Mouse (Mus musculus) layer of hippocampus, adult 18-20 months (tissue): ENCODE results near the gene Dpp6. TPM values are rescaled to one million over a fixed set of nuclear protein-coding genes. Genes with fewer than 3 reads are reported as not detected.

Experiments
- DNase-seq, 2 experiments: peaks; one replicate each; pipeline ENCODE4 v3.0.0; 2022; ENCODE audit warnings: low spot score in 2 of 2
- total RNA-seq, 2 experiments: library from RNA; stranded (reverse); gene quantifications; 2 replicates each; pipeline ENCODE4 v1.2.3; 2021

The Dpp6 gene
- total RNA-seq, 2 experiments from 2014 or later = 247 to 253 TPM

DNA sequence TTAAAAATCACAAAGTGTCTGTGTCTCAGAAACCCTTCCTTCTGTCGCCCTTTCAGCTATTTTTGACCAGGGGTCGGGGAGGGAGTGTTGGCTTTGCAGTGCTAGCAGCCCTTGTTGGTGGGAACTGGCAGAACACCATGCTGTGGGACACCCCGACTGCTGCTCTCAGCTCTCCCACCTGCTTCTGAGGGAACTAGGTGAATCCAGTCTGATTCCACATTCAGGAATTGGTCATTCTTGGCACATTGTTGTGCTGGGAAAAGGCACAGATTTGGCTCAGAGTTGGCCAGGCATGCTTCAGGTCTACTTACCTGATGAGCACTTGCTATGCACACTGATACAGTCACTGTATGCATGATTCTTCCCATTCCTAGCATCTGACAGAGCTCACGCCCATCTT is 454.3 kb downstream of the Dpp6 start:
- DNase-seq = no peak

DNA sequence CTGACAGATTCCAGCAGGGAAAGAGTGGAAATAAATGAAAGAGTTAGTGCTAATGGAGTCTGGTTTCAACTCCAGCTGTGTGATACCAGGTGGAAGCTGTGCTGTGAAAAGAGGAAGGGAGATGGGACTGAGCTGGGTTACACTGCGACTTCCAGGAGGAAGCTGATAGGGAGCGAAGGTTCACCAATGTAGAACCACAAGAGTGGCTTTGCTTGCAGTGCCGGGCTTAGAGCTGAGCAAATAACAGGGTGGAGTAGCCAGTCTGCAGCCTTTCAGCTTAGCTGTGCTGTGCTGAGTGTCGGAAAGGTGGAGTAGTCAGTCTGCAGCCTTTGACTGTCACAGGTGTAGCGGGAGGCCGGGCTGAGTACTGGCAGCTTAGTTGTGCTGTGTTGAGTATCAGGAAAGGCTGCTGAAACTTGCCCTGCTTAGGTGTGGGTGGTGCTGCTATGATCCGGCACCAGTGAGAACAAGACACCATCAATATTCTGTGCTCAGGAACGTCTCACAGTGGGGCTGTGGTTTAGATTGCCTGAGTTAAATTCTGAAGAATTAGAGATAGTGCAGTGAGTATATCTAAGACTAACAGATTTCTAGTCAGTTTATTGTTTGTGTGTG is 457.9 kb downstream of the Dpp6 start:
- DNase-seq = no peak

DNA sequence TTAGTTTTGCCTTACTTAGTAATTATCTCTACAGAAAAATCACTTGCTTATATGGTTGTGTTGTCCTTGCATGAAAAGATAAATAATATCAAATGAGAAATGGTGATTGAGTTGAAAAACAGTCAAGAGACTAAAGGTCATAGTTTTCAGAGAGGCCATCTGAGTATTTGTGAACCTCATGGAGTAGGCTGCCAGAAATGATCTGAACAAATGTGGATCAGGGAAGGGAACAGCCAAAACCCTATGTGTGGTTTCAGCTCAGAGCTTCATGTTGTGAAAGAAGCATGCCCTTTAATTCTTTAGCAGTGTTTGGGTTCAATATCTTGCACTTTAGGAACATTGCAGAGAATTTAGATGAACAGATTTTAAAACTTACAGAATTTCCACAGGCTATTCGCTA is 458.9 kb downstream of the Dpp6 start:
- DNase-seq = no peak

DNA sequence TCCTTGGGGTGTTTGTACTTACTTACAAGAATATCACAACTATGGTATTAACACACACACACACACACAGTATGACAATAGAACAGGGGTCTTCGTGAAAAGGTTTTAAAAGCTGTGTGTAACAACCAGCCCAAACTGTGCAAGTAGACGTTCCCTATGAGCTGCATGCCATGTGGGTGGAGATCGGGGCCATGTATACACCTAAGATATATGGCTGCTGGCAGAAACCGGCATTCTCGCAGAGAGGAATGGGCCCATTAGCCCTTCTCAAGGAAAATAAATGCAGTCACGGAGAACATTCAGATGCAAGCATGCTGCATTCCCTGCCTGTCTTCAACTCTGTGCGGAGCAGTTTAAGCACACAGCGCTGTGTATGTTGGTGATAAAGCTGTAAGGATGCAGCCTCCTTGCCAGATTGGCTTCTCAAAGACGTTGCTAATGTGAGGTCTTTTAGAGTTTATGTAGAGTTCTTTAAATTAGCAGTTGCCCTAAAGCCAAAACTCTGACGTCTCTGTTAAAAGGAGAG is 461.2 kb downstream of the Dpp6 start:
- no peak for DNase-seq

DNA sequence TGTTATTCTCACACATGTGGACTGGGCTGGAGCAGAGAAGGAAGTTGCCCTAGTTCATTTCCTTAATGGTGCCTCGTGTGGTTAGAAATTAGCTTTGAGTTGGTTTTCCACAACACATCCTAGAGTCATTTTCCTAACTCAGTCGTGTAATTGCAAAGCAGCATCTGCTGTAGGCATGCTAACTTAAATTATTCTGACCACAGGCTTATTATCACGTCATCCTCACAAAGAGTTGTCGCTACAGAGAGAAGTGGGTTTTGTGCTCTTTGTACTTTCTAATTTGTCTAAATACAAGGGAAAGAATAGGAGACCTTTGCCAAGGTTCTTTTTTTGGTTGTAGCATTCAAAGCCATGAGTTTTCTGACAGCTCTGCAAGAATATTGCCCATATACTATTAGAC is 469.9 kb downstream of the Dpp6 start:
- DNase-seq = no peak

DNA sequence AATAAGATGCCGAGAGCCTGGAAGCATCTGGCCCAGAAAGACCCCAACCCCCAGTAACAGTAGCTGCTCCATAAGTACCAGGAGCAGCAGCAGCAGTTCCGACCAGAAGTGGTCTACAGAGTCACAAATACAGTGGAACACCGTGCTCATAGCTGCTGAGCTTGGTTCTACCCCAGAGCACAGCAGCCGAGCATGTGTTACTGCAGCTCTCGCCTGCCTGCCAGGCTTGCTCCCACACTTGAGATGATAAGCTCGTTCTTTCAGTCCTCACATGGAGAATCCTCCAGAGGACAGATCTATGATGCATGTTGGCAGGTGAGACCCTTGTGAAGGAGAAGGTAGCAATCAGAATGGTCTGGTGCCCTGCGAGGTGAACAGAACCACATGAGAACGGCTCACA is 474.4 kb downstream of the Dpp6 start:
- no peak for DNase-seq

DNA sequence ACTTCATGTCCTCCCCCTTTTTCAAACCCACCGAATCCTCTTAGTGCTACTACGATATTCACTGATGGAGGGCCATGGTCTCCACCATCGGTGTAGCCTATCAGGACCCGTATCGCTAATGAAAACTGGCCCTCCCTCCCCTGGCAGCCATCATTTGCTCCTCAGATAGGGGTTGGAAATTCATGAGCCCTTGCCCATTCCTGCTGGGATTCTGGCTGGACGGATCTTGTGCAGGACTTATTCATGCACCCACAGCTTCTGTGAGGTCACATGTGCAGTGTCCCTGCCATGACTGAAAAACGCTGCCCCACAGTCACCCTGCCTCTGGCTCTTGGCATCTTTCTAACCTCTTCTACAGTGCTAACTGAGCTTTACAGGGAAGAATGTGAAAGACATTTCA is 475.2 kb downstream of the Dpp6 start:
- DNase-seq = no peak

DNA sequence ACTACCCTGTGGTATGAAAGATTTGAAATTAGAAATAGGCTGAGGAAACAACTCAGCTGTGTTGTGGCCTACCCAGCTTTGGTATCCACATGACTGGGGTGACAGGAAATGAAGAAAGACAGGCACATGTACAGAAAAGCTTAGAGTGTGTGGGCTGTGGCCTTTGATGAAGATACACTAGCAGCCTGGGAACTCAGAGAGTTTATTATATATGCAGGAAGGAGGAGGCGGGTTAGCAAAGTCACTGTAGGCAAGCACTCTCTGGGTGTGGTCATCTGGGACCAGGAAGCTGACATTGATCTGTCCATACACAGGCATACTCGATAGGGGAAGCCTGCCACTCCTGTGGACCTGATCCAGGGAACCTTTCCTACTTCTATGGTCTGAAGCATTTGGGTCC is 487.1 kb downstream of the Dpp6 start:
- DNase-seq = no peak

DNA sequence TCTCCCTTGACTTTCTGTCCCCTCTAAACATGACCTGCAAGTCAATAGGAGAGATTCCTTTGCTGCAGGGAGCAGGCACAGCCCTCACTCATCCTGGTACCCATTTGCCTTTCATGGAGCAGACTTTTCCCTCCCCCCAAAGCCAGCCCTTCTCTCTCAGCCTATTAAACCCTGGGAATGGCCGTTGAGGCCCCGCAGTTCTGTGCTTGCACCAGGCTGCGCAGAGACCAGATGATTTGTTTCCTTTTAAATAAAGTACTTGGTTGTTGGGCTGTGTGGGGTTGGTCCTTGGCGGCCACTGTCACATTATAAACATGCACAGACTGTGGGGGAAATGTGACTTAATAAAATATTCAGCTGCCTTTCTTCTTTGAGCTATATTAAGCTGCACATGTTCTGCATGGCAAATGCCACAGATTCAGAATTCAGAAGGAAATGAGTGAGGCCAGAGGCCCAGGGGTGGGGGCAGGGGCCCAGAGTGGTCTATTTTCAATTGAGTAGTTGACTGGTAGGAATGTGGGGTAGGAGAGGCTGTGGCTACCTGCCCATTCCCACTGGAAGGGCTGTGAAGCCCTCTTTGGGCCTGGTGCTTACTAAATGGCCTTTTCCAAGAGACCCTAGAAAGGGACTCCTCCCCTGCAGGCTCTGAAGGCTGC is 489.6 kb downstream of the Dpp6 start:
- peak; percentile 22 to 61 for DNase-seq

DNA sequence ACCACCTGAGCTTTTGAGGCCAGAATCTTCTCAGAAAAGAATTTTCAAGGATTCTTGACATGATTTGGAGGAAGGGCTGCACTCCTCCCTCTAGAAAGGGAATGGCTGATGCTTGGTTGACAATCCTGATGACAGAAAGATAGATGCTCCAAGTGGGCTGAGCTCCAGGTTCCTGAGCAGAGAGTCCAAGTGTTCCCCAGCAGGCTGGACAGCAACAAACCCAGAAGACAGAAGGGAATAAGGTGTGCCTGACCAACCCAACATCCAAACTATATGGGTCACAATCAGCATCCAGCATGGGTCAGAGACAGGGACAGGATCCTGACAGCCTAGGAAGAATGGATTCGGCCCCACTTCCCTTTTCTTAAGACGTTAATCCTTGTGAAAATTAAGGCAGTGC is 493.2 kb downstream of the Dpp6 start:
- no peak for DNase-seq

DNA sequence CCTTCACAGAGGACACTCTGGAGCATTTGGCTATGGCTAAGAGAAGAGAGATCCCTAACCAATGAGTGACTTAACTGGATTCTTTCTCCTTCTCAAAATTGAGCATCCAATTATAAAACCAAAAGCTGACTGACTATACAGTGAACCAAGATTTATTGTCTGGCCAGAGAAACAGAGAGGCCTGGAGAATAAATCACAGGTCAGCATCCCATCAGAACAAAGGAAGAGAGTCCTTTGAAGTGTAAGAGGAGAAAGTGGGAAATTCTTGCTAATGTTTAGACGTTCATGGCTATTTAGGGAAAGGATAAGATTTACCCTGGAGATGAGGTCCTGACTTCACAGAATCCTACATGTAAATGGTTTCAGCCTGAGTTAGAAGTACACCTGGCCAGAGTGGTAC is 499.7 kb downstream of the Dpp6 start:
- DNase-seq = no peak

DNA sequence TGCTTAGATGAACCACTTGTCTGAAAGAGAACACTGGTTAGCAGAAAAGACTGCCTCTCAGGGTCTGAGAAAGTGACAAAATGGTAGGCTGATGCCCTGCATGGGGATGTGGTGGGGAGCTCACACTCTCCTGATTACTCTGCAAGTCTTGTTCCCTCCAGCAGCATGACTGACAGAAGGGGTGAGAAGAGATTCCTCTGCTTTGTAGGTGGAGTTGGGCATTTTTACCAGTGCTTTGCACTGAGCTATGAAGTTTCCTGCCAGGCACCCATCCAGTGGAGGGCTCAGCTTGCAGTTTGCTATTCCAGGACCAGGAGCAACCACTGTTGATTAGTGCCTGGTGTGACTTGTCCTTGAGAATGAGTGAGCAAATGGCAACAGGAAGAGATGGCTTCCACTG is 500.3 kb downstream of the Dpp6 start:
- DNase-seq = peak; percentile 28 to 56

DNA sequence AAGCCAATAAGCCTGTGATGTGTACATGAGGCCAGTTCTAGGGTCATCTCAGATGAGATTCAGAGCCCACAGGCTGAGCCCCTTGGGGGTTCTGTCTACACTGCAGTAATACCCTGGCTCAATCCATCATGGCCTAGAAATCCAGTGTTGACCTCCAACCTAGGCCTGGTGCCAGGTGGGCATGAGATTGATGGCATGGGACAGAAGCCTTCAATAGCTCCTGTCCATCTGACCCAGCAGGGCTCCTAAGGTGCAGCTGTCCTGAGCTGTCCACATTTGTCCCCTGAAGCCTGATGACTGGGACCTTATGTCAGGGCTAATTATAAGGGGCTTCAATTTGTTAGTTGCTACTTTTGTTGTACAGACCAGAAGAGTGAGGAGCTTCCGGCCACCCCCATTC is 500.8 kb downstream of the Dpp6 start:
- no peak for DNase-seq

DNA sequence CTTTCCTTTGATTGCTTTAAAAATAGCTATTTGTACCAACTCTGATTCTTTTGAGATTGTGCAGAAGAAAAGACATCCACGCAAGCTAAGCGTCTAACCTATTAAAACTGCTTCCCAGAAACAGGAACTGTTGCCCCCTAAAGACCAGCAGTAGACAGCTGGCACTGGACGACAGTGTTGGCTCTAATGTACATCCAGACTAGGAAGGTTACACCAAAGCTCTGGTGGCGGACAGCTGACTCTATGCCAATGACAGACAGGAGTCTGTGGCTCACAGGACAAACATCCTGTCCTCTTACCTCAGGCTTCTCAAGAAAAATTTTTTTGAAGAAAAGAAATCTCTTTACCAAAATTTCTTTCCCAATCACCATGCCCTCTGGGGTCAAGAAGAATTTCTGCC is 502.7 kb downstream of the Dpp6 start:
- no peak for DNase-seq

DNA sequence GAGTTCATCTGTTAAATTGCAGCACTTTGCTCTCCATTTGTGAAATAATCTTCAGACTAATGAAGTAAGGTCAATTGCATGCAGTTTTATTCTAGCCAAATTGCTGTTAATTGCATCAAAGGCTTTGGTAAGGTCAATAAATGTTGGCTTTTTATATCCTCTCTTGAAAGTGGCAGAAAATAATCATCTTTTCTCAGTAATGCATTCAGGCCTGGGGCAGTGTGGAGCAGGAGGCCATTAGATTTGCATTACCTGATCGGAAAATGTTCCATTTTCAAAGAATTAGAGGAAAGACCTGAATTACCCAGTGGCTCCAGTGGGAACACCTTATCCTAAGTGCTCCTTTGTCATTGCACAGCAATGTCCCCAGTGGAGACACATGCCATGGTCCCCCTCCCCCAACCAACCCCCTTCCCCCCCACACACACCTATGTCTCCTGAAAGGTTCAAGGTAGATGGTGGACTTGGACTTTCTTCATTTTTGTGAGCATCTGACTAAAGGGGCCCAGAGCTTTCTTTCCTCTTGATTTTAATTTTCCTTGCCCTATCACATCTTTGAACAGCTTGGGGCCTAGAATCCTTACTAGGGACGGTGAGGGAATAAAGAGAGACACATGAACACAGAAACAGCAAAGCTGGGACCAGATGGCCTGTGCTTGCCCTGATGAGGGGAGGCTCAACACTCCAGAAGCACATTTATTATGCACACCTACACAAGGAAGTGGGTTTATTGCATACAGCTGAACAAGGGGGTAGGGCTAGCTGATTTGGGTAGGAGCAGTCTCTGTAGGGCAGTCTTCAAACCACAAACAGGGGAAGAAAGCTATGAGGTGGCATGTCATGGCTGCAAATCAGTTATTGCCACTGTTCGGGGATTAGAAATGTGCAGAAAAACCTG is 506.1 kb downstream of the Dpp6 start:
- DNase-seq = peak in 1 of 2 experiments; percentile 67

DNA sequence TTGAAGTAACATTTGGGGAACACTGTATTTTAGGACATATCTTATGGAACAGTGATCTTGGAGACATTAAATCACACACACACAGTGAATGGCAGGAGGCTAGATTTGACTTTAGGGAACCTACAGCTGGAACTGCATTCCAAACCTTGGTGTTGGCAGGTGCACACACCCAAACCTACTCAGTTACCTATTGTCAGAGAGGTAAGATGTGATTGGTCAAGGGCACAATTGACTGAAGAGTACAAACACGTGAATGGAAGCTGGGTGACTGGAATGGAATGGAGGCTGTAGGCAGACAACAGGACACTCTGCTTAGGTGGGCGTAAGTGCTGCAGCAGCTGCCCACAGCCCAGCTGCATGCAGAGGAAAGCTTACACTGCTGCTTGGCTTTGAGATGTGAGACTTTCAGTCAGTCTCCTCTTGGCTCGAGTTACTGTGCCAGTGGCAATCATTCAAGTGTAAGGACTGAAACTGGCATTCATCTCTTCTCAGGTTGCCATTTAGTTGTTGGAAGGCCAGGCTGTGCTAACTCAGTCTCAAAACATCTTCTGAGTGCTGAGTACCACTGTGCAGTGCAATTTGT is 507.4 kb downstream of the Dpp6 start:
- no peak for DNase-seq

DNA sequence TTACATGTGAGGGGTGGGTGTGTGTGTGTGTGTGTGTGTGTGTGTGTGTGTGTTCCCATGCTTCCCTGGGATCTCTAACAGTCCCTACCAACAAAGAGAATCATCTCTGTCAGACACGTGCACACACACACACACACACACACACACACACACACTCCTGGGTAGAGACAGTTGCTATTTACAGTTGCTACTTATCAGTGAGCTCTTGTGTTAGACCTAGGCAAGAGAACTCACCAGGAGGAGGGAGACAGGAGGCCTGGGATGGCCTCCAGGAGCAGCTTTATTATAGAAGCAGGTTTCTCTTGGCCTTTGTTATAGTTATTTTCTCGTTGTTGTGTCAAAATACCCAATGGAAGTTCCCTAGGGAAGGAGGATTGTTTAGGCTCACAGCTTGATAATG is 519.7 kb downstream of the Dpp6 start:
- DNase-seq = no peak

DNA sequence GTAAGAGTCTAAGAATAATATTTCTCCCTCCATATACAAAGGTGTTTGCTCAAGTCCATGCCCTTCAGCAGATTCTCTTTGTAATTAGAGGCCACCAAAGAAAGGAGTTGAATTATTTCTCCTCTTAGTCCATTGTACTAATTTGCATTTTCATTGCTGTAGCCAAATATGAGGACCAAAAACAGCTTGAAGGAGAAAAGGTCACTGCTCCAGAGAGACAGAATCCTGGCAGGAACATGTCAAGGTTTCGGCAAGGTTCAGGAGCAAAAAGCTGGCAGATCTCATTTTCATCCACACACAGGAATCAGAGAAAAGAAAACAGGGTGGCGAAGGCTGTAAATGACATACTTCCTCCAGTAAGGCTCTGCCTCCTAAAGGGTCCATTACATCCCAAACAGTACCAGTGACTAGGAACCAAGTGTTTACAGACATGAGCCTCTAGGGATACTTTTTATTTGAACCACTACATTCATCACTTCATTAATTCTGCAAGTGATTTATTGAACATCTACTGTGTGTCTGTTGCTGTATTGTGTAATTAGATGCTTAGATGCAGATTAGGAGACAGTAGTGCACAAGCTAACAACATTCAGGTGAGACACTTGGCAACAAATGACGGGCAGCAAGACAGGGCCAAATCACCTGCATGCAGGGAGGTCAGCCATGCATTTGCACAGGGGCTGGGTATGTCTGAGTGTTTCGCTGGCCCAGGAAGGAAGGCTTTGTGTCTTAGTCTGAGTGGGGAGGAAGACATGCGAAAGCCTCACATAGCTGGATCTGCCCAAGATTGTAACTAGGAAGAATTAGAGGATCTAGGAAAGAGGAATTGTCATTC is 522.4 kb downstream of the Dpp6 start:
- no peak for DNase-seq

DNA sequence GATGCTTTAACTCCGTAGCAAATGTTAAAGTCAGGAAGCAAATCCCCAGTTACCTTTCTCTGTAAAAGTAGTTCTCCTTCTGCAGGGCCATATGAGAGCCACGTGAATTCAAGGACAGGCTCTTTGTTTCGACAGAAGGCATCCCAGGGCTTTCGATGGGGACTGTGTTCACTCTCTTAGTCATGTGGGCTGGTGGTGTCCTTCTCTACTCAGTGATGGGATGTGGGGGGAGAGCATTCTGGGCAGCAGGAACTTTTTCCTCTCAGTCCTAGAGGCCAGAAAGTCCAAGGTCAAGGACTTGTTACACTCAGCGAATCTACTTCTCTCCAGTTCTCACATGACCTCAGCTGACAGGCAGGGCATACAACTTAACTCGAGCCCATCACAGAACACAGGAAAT is 525.3 kb downstream of the Dpp6 start:
- no peak for DNase-seq

DNA sequence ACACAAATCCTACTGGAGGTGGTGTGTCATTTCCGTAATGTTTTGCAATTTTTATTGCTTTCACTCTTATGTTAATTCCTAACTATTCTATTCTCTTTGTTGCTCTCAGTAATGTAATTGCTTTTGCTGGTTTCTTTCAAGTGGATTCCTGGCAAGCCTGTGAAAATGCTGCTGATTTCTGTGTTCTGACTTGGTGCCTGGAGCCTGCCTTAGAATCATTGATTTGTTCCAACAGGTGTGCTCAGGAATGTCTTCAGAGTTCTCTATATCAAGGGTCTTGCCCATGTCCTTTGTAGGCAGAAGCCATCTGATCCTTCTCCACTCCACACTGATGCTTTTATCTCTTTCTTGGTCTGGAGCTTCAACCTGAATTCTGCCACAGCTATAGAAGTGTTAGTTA is 526.6 kb downstream of the Dpp6 start:
- DNase-seq = no peak
